Mouse (Mus musculus) olfactory bulb, adult 2 months (tissue): Measurements from ENCODE around the gene Hbp1.

Experiments used
- CTCF ChIP-seq: fragments of 200-500 bp; IDR thresholded peaks from 2 replicates; pipeline ENCODE4 v1.5.1; 2012; ENCODE audit warnings: low read depth, mild to moderate bottlenecking, low read length, moderate library complexity; ENCODE audit not compliant: insufficient read depth
- POLR2A ChIP-seq: fragments of 200-500 bp; IDR thresholded peaks from 2 replicates; pipeline ENCODE4 v1.6.1; 2012; ENCODE audit warnings: mild to moderate bottlenecking, low read depth, low read length, moderate library complexity; ENCODE audit not compliant: insufficient read depth

DNA sequence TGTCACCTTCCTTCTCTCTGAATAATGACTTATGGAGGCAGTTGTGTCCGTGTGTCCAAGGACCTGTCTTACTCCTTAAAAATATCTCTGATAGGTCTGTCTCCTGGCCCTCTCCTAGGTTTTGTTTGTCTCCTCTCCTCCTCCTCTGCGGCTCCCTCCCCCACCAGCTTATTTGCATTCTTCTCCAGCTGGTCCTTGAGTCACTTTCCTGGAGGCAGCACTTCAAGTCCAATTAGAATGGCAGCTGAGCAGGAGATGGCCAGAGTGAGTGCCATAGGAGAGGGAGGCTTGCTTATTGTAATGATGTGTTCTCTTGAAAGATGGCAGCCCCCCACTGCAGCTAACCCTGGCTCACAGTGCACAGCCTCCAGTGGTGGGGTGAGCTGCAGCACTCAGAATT, 54.4 kb downstream of the Hbp1 start:
- TF ChIP-seq CTCF (no peak), POLR2A (no peak)
